Mouse (Mus musculus): ENCODE measurements around the gene Sub1. TPM values are rescaled to one million over a fixed set of nuclear protein-coding genes. Genes with fewer than 3 reads are reported as not detected.

The Sub1 gene
- polyA plus RNA-seq (2016; fragmentation: Nextera tagmentation; extraction: Ambion mirVana): 666 and 676 TPM in 2 replicates

DNA sequence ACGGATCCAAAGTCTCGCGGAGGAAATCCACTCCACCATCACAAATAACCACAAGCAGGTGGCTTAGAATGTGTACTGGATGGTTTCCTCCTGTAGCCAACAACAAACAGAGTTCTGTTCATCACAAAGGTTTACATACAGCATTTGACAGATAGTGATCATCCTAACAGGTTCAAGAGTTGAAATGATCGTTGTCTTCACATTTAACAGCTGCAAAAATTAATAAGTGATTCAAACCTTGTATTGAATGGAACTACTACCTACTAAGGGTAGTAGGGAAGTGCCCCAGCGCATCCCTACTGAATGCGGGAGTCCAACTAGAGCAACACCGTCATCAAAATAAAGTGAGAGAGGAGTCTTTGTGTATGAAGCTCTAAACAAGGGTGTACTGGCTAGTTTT is at the start of gene Sub1:
Sub1 (minus strand) TSS at position 101 of the 400 bp plus-strand sequence.
- Histone ChIP-seq H3K27ac (peak within 1 kb of the TSS; percentile 89), H3K9me3 (no peaks in the 10 kb centered on the region), H3K4me3 (replicated peaks) (peak within 1 kb of the TSS; percentile 97), H3K4me2 (peak within 1 kb of the TSS; percentile 83), H3K4me1 (peaks cover 24% of the 10 kb centered on the region), H3K9ac (peak within 1 kb of the TSS; percentile 94), H3K36me3 (replicated peaks) (peaks cover 7% of the 10 kb centered on the region), H3K27me3 (no peaks in the 10 kb centered on the region)
- 95% methylated on average over 7 of the region's 7 CpGs for WGBS
- no peak for ATAC-seq (ENCODE audit: low FRiP score)

- Histone ChIP-seq H3K36me3 (replicated peaks) (no peaks in the 10 kb centered on the region), H3K4me3 (replicated peaks) (no peak overlapping the region), H3K27me3 (no peaks in the 10 kb centered on the region), H3K27ac (no peak overlapping the region), H3K9ac (no peak overlapping the region), H3K4me2 (no peak overlapping the region), H3K9me3 (no peaks in the 10 kb centered on the region), H3K4me1 (peaks cover 10% of the 10 kb centered on the region; the same call in 1 of the 2 replicates)
- 71% methylated on average over 5 of the region's 5 CpGs for WGBS
- ATAC-seq (ENCODE audit: low FRiP score): no peak
Measured at GRCm38 (mm10) chr15:12040407-12040710, 43.6 kb upstream of the Sub1 start.

GRCm38 (mm10) chr15:12039671-12040406 is 43.1 kb upstream of the Sub1 start:
- Histone ChIP-seq H3K36me3 (replicated peaks) (no peaks in the 10 kb centered on the region), H3K4me3 (replicated peaks) (no peak overlapping the region), H3K9ac (no peak overlapping the region), H3K9me3 (no peaks in the 10 kb centered on the region), H3K27me3 (no peaks in the 10 kb centered on the region), H3K4me1 (peaks cover 10% of the 10 kb centered on the region; the same call in 1 of the 2 replicates), H3K4me2 (0 out of 2 replicates have a peak overlapping the region, but pooled peaks have one; percentile 8), H3K27ac (no peak overlapping the region)
- peak; percentile 14; the same call in 1 of the 2 replicates for ATAC-seq (ENCODE audit: low FRiP score)
- 74% methylated on average over 15 of the region's 15 CpGs for WGBS

DNA sequence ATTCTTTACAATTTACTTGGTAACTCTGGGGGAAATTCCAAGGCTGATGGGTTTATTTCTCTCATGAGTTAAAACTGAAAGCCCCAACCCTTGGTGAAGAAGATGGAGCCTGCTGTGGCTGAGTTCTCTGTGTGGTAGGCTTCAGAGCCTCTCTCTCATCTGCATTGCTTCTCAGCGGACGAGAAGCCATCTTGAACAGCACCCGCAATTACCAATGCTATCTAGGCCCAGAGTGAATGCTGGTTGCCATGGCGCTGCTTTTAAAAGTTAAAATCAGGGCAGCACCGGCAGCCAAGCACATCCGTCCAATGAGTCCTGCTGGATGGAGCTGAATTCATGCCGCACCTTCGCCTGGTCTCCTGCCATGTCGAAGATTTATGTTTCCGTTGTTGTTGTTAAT is 42.5 kb upstream of the Sub1 start:
- peaks cover 10% of the 10 kb centered on the region; the same call in 1 of the 2 replicates for H3K4me1 ChIP-seq
- WGBS: 77% methylated on average over 10 of the region's 10 CpGs
- H3K4me2 ChIP-seq: no peak overlapping the region
- no peak overlapping the region for H3K27ac ChIP-seq
- no peaks in the 10 kb centered on the region for H3K9me3 ChIP-seq
- no peaks in the 10 kb centered on the region for H3K36me3 ChIP-seq (replicated peaks)
- ATAC-seq (ENCODE audit: low FRiP score): 0 out of 2 replicates have a peak, but pooled peaks have one; percentile 20
- H3K27me3 ChIP-seq: no peaks in the 10 kb centered on the region
- H3K9ac ChIP-seq: no peak overlapping the region
- H3K4me3 ChIP-seq (replicated peaks): no peak overlapping the region

- 0 out of 2 replicates have a peak, but pooled peaks have one; percentile 39 for ATAC-seq (ENCODE audit: low FRiP score)
- Histone ChIP-seq H3K4me2 (no peak overlapping the region), H3K9ac (no peak overlapping the region), H3K9me3 (no peaks in the 10 kb centered on the region), H3K27ac (no peak overlapping the region), H3K4me3 (replicated peaks) (no peak overlapping the region), H3K36me3 (replicated peaks) (no peaks in the 10 kb centered on the region), H3K27me3 (no peaks in the 10 kb centered on the region), H3K4me1 (peaks cover 10% of the 10 kb centered on the region; the same call in 1 of the 2 replicates)
- 83% methylated on average over 10 of the region's 10 CpGs for WGBS
Measured at GRCm38 (mm10) chr15:12037866-12038625, 41.3 kb upstream of the Sub1 start.

DNA sequence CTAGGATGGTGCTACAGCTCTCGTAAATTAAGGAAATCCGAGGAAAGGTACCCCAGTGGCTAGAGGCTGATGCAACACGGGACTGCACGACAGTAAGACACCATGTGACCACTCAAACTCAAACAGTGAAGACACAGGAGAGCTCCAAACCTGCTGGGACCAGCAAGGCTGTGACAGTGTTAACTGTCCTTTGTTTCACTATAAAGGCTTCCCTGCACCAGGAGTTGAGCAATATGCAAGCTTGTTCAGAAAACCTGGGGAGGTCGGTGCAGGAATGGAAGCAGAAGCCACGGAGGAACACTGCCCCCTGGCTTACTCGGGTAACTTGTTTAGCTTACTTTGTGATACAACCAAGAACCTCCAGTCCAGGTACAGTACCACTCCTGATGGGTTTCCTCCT is 40.4 kb upstream of the Sub1 start:
- 62% methylated on average over 7 of the region's 7 CpGs for WGBS
- Histone ChIP-seq H3K4me1 (peaks cover 10% of the 10 kb centered on the region; the same call in 1 of the 2 replicates), H3K27me3 (no peaks in the 10 kb centered on the region)

DNA sequence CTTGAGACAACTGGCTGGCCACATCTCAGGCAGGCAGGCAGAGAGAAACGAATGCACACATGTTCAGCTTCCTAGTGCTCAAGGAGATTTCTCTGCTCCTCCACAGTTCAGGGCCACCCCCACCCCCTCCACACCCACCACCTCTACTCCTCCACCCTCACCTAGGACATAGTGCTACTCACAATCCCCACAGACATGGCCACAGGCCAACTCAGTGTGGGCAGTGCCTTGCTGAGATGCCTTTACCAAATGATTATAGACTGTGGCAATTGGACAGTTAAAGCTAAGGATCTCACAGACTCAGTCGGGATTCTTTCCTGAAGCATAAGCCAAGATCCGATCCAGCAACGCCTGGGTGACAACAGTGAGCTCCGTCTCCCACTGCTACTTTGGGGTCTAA is 39.9 kb upstream of the Sub1 start:
- Histone ChIP-seq H3K36me3 (replicated peaks) (no peaks in the 10 kb centered on the region), H3K4me2 (no peak overlapping the region), H3K4me3 (replicated peaks) (no peak overlapping the region), H3K9me3 (no peaks in the 10 kb centered on the region), H3K27ac (no peak overlapping the region), H3K9ac (no peak overlapping the region), H3K4me1 (peaks cover 10% of the 10 kb centered on the region; the same call in 1 of the 2 replicates), H3K27me3 (no peaks in the 10 kb centered on the region)
- WGBS: 82% methylated on average over 5 of the region's 5 CpGs
- no peak for ATAC-seq (ENCODE audit: low FRiP score)

More for the DNA sequence above, 40.4 kb upstream of the Sub1 start:
- Histone ChIP-seq H3K9me3 (no peaks in the 10 kb centered on the region), H3K9ac (no peak overlapping the region), H3K27ac (no peak overlapping the region), H3K36me3 (replicated peaks) (no peaks in the 10 kb centered on the region), H3K4me3 (replicated peaks) (no peak overlapping the region), H3K4me2 (no peak overlapping the region)
- ATAC-seq (ENCODE audit: low FRiP score): no peak

- H3K9me3 ChIP-seq: no peaks in the 10 kb centered on the region
- 87% methylated on average over 4 of the region's 4 CpGs for WGBS
- H3K9ac ChIP-seq: no peak overlapping the region
- no peak overlapping the region for H3K27ac ChIP-seq
- 0 out of 2 replicates have a peak, but pooled peaks cover 2% of the 10 kb centered on the region for H3K4me1 ChIP-seq
- no peaks in the 10 kb centered on the region for H3K27me3 ChIP-seq
- no peak overlapping the region for H3K4me3 ChIP-seq (replicated peaks)
- H3K36me3 ChIP-seq (replicated peaks): no peaks in the 10 kb centered on the region
- no peak overlapping the region for H3K4me2 ChIP-seq
- no peak for ATAC-seq (ENCODE audit: low FRiP score)
Measured at GRCm38 (mm10) chr15:12034317-12034716, 37.5 kb upstream of the Sub1 start.

- Histone ChIP-seq H3K9me3 (no peaks in the 10 kb centered on the region), H3K27ac (no peak overlapping the region), H3K27me3 (no peaks in the 10 kb centered on the region), H3K36me3 (replicated peaks) (no peaks in the 10 kb centered on the region), H3K4me3 (replicated peaks) (no peak overlapping the region), H3K4me2 (no peak overlapping the region), H3K4me1 (no peaks in the 10 kb centered on the region), H3K9ac (no peak overlapping the region)
- ATAC-seq (ENCODE audit: low FRiP score): no peak
Measured at GRCm38 (mm10) chr15:12033155-12033554, 36.4 kb upstream of the Sub1 start.

GRCm38 (mm10) chr15:12032512-12032911 is 35.7 kb upstream of the Sub1 start:
- no peak for ATAC-seq (ENCODE audit: low FRiP score)
- H3K27me3 ChIP-seq: no peaks in the 10 kb centered on the region
- WGBS: 68% methylated on average over 3 of the region's 3 CpGs
- H3K4me2 ChIP-seq: no peak overlapping the region
- H3K9ac ChIP-seq: no peak overlapping the region
- H3K4me3 ChIP-seq (replicated peaks): no peak overlapping the region
- no peaks in the 10 kb centered on the region for H3K4me1 ChIP-seq
- H3K36me3 ChIP-seq (replicated peaks): no peaks in the 10 kb centered on the region
- no peaks in the 10 kb centered on the region for H3K9me3 ChIP-seq
- H3K27ac ChIP-seq: no peak overlapping the region

DNA sequence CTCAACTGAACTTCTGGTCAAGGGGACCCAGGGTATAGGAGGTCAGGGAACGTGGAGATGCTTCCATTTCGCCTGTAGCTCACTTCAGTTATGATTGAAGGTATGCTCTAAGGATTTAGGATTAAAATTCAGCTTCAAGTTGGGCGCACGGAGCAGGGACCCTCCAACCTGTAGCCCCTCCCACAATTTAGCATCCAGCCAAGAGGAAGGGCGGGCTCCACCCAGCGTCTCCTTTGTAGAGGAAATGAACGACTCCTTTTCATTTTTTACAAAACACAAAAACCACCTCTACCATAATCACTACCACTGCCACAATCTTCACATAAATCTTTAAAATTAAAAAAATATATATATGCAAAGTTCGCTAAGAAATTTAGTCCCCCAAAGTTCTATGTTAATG is 35.1 kb upstream of the Sub1 start:
- Histone ChIP-seq H3K4me1 (no peaks in the 10 kb centered on the region), H3K4me2 (no peak overlapping the region), H3K9me3 (no peaks in the 10 kb centered on the region), H3K27ac (no peak overlapping the region), H3K4me3 (replicated peaks) (no peak overlapping the region), H3K27me3 (no peaks in the 10 kb centered on the region), H3K36me3 (replicated peaks) (no peaks in the 10 kb centered on the region), H3K9ac (no peak overlapping the region)
- WGBS: 86% methylated on average over 8 of the region's 8 CpGs
- ATAC-seq (ENCODE audit: low FRiP score): no peak

DNA sequence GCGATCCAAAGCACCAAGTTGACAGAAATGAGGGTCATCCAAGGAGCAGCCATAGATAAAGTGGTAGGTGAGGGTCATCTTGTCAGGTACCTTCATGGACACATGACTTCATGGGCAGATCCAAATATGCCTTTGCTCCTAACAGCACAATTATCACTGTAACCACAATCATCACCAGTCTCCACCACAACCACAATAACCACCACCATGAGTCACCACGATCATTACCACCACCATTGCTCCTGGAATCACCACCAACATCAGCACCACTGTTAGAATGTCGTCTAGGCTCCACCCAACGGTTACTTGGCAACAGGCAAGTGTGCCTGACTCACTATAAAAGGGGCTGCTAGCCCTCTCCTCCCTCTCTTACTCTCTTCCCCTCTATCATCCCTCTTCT is 33.4 kb upstream of the Sub1 start:
- 81% methylated on average over 4 of the region's 4 CpGs for WGBS
- ATAC-seq (ENCODE audit: low FRiP score): no peak
- H3K27ac ChIP-seq: no peak overlapping the region

More for the DNA sequence above, 33.4 kb upstream of the Sub1 start:
- Histone ChIP-seq H3K4me1 (no peaks in the 10 kb centered on the region), H3K9ac (no peak overlapping the region), H3K4me2 (no peak overlapping the region), H3K27me3 (no peaks in the 10 kb centered on the region), H3K9me3 (no peaks in the 10 kb centered on the region), H3K36me3 (replicated peaks) (no peaks in the 10 kb centered on the region), H3K4me3 (replicated peaks) (no peak overlapping the region)

Measured in forebrain, embryonic 12.5 days (tissue).